Mouse (Mus musculus): ENCODE measurements around the gene Igfbp3. TPM values are rescaled to one million over a fixed set of nuclear protein-coding genes. Genes with fewer than 3 reads are reported as not detected.

The Igfbp3 gene
- polyA plus RNA-seq, 1 experiment from 2014 or later, result 25.3 TPM

DNA sequence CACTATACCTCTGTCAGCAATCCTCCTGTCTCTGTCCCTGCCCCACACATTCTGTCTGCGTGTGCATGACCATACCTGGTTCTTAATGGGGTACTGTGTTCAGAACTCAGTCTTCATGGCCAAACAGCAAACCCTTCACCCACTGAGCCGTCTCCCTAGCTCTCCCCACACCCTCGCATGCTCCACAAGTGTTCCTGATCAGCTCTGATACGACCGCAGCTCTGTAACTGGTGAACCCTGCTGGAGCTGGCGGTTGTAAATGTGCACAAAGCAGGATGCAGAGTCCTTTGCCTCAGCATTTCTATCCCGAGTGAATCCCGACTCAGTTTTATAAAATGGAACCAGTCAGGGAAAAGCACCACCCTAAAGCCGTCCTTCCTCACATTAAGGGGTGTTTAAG lies 9.9 kb downstream of the Igfbp3 start:
- Histone ChIP-seq H3K9me3 (replicated peaks) (no peaks in the 10 kb centered on the region), H3K36me3 (peaks cover 2% of the 10 kb centered on the region; the same call in 1 of the 2 replicates), H3K4me3 (replicated peaks) (no peak overlapping the region), H3K4me2 (no peak overlapping the region), H3K27ac (replicated peaks) (no peak overlapping the region), H3K27me3 (replicated peaks) (0 out of 2 replicates have a peak, but pooled peaks cover 5% of the 10 kb centered on the region), H3K4me1 (no peaks in the 10 kb centered on the region), H3K9ac (replicated peaks) (no peak overlapping the region)
- WGBS, result 87% methylated on average over 9 of the region's 9 CpGs
- ATAC-seq (ENCODE audit: low FRiP score), result no peak

DNA sequence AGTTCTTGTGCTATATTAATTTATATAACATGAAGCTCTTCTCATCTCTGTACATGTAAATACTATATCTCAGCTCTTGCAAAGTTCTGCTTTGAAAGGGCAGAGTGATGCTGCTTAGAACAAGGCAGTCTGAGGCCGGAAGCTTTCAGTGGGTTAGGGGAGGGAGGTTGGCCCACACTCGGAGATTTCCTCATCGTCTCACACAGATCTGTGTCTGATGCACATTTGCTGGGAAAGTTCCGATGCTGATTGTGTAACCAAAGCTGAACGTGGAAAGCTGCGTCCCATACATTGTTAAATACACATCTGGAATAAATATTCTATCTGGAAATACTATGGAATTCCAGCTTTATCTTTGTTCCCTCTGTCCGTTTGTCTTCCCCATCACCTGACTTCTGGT lies 11.5 kb downstream of the Igfbp3 start:
- no peak for ATAC-seq (ENCODE audit: low FRiP score)
- WGBS, result 86% methylated on average over 7 of the region's 7 CpGs
- H3K9me3 ChIP-seq (replicated peaks), result no peaks in the 10 kb centered on the region

DNA sequence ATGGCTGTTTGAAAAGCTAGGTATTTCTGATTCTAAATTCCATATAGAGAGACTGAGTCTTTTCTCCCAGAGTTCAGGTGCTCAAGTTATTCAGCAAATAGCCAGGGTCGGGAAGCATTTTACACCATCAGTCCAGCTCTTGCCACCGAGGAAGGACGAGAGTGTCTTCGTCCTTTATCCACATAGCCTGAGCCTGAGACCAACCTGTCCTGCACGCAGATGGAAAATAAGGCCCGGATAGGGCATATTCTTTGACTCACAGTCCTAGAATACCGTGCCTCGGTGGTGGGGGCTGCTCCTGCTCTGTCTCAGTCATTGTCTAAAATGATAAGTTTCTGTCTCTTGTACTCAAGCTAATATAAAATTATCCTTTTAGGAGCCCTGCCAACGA lies 13.3 kb downstream of the Igfbp3 start:
- Histone ChIP-seq H3K27ac (replicated peaks) (no peak overlapping the region), H3K4me1 (no peaks in the 10 kb centered on the region), H3K9me3 (replicated peaks) (no peaks in the 10 kb centered on the region), H3K36me3 (no peaks in the 10 kb centered on the region), H3K4me3 (replicated peaks) (no peak overlapping the region), H3K27me3 (replicated peaks) (0 out of 2 replicates have a peak, but pooled peaks cover 5% of the 10 kb centered on the region), H3K9ac (replicated peaks) (no peak overlapping the region), H3K4me2 (no peak overlapping the region)
- 81% methylated on average over 9 of the region's 9 CpGs for WGBS
- no peak for ATAC-seq (ENCODE audit: low FRiP score)

More for the DNA sequence above, 11.5 kb downstream of the Igfbp3 start:
- H3K4me2 ChIP-seq, result no peak overlapping the region
- no peaks in the 10 kb centered on the region for H3K4me1 ChIP-seq
- H3K9ac ChIP-seq (replicated peaks), result no peak overlapping the region
- peaks cover 2% of the 10 kb centered on the region; the same call in 1 of the 2 replicates for H3K36me3 ChIP-seq
- 0 out of 2 replicates have a peak, but pooled peaks cover 5% of the 10 kb centered on the region for H3K27me3 ChIP-seq (replicated peaks)
- no peak overlapping the region for H3K27ac ChIP-seq (replicated peaks)
- no peak overlapping the region for H3K4me3 ChIP-seq (replicated peaks)

DNA sequence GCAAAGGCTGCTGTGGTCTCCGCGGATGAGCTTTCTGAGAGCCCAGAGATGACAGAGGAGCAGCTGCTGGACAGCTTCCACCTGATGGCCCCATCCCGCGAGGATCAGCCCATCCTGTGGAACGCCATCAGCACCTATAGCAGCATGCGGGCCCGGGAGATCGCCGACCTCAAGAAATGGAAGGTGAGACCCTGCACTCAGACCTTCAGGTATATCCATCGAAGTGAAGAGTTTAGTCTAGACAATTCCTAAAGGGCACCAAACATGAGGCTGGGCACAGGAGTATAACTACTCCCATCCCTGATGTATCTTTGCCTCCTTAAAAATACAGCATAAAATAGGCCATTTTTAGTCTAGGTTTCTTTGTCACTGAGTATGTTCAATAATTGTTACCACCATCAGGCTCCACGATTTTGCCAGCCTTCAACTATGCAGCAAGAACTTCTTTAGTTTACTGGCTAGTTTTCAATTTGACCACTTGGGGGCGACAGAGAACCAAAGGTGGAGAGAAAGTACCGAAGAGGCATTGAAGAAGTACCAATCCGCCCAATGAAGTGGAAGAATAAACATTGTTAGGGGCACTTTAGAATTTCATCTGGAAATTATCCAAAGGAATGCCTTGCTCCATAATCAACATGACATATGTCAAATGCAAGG lies 13.9 kb downstream of the Igfbp3 start:
- Histone ChIP-seq H3K4me3 (replicated peaks) (no peak overlapping the region), H3K27ac (replicated peaks) (no peak overlapping the region), H3K9ac (replicated peaks) (no peak overlapping the region), H3K27me3 (replicated peaks) (0 out of 2 replicates have a peak, but pooled peaks cover 5% of the 10 kb centered on the region), H3K36me3 (no peaks in the 10 kb centered on the region), H3K4me2 (no peak overlapping the region), H3K4me1 (no peaks in the 10 kb centered on the region), H3K9me3 (replicated peaks) (no peaks in the 10 kb centered on the region)
- 53% methylated on average over 14 of the region's 14 CpGs for WGBS
- no peak for ATAC-seq (ENCODE audit: low FRiP score)

DNA sequence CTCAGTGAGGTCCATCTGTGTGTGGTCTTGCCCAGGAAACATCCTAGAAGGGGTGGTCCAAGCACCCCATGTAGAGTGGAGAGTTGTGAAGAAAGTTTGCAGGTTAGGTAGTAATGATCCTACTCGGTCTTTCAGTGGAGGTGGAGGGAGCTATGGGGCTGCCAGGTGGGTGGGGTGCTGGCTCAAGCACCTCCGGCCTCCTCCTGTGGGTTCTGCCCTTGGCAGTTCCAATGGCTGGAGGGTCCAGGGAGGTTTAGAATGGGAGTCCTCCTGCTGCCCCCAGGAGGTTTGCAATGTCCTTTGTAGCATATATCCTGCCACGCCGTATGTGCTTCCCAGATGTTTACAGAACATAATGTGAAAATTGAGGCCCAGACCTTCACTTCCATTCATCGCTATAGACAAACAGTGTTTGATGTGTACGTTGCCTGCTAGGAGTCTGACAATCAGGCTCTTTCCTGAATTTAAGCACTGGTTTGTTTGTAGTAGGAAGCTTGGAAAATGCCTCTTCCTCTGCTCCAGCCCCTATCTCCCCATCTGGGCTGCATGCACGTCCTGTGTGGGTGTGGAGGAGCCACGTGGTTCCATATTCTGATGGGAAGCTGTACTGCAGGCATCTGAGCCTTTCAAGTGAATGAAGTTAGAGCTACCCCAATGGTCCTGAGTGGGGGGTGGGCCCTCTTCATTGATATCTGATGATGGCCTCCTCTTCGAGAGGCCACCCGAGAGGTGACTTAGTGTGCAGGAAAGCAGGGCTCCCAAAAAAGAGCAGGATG lies 15.1 kb downstream of the Igfbp3 start:
- 89% methylated on average over 10 of the region's 10 CpGs for WGBS
- H3K27ac ChIP-seq (replicated peaks), result no peak overlapping the region
- no peaks in the 10 kb centered on the region for H3K36me3 ChIP-seq
- H3K4me3 ChIP-seq (replicated peaks), result no peak overlapping the region
- H3K9ac ChIP-seq (replicated peaks), result no peak overlapping the region
- H3K4me1 ChIP-seq, result no peaks in the 10 kb centered on the region
- H3K4me2 ChIP-seq, result no peak overlapping the region
- no peak for ATAC-seq (ENCODE audit: low FRiP score)
- H3K27me3 ChIP-seq (replicated peaks), result 0 out of 2 replicates have a peak, but pooled peaks cover 5% of the 10 kb centered on the region
- no peaks in the 10 kb centered on the region for H3K9me3 ChIP-seq (replicated peaks)

DNA sequence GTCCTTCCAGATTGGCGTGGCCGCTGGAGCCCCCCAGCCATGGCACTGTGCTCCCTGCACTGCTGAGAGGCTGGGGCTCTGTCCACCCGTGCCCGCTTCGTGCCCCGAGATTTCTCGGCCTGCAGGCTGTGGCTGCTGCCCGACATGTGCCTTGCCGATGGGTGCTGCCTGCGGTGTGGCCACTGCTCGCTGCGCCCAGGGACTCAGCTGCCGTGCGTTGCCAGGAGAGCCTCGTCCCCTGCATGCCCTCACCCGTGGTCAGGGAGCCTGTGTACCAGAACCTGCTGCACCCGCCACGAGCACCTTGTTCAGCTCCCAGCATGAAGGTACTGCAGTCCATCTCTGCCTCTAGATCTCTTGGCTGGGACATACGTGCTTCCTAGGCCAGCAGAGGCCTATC lies 15.7 kb downstream of the Igfbp3 start:
- H3K27ac ChIP-seq (replicated peaks), result no peak overlapping the region
- ATAC-seq (ENCODE audit: low FRiP score), result no peak
- H3K4me2 ChIP-seq, result no peak overlapping the region
- H3K36me3 ChIP-seq, result no peaks in the 10 kb centered on the region
- H3K9me3 ChIP-seq (replicated peaks), result no peaks in the 10 kb centered on the region
- 0 out of 2 replicates have a peak, but pooled peaks cover 5% of the 10 kb centered on the region for H3K27me3 ChIP-seq (replicated peaks)
- no peak overlapping the region for H3K4me3 ChIP-seq (replicated peaks)
- 91% methylated on average over 19 of the region's 19 CpGs for WGBS
- no peak overlapping the region for H3K9ac ChIP-seq (replicated peaks)
- no peaks in the 10 kb centered on the region for H3K4me1 ChIP-seq

DNA sequence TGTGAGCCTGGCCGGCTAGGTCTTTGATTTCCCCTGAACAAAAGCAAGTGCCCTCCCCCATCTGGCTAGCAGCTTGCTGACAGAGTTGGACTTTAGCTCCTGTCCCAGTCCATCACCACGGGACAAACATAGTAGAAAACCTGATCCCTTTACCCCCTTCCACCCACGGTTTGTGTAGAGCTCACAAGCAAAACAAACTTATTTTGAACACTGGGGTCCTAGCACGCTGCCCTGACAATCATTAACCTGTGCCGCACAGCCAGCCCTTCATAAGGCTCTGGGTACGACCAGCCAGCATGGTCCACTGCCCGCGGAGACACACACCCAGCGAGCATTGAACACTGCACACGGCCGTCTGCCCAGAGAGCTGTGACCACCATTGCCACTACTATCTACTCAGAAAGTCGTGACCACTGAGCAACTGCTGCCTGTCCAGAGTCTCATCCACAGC lies 16.2 kb downstream of the Igfbp3 start, which contains the start of gene Igfbp1:
Gene Igfbp1, plus strand, starts transcription at position 292 of the 451 bp plus-strand sequence.
- H3K27me3 ChIP-seq (replicated peaks), result 0 out of 2 replicates have a peak, but pooled peaks cover under 1% of the 10 kb centered on the region
- no peak for ATAC-seq (ENCODE audit: low FRiP score)
- H3K4me1 ChIP-seq, result no peaks in the 10 kb centered on the region
- no peak within 1 kb of the TSS for H3K4me2 ChIP-seq
- H3K9ac ChIP-seq (replicated peaks), result no peak within 1 kb of the TSS
- no peaks in the 10 kb centered on the region for H3K36me3 ChIP-seq
- 28% methylated on average over 12 of the region's 12 CpGs for WGBS
- no peaks in the 10 kb centered on the region for H3K9me3 ChIP-seq (replicated peaks)
- no peak within 1 kb of the TSS for H3K27ac ChIP-seq (replicated peaks)
- no peak within 1 kb of the TSS for H3K4me3 ChIP-seq (replicated peaks)

DNA sequence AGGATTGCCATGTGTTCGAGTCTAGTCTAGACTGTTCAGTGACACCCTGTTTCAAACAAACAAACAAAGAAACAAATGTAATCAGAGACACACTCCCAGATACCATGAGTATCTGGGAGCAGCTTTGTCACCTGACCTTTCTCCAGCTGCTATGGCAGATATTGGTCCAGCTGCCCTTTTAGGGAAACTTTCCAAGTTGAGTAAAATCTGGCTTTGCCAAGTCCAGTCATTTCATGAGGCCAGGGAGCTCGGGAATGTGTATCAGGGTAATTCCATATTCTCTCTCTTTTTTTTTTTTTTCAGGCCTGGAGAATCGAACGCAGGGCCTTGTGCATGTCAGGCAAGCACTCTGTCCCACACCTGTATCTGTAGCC lies 18.4 kb downstream of the Igfbp3 start:
- H3K4me1 ChIP-seq, result no peaks in the 10 kb centered on the region
- H3K4me3 ChIP-seq (replicated peaks), result no peak overlapping the region
- no peaks in the 10 kb centered on the region for H3K9me3 ChIP-seq (replicated peaks)
- ATAC-seq (ENCODE audit: low FRiP score), result no peak
- H3K9ac ChIP-seq (replicated peaks), result no peak overlapping the region
- H3K27me3 ChIP-seq (replicated peaks), result no peaks in the 10 kb centered on the region
- no peak overlapping the region for H3K27ac ChIP-seq (replicated peaks)
- no peaks in the 10 kb centered on the region for H3K36me3 ChIP-seq
- 90% methylated on average over 4 of the region's 4 CpGs for WGBS
- H3K4me2 ChIP-seq, result no peak overlapping the region

DNA sequence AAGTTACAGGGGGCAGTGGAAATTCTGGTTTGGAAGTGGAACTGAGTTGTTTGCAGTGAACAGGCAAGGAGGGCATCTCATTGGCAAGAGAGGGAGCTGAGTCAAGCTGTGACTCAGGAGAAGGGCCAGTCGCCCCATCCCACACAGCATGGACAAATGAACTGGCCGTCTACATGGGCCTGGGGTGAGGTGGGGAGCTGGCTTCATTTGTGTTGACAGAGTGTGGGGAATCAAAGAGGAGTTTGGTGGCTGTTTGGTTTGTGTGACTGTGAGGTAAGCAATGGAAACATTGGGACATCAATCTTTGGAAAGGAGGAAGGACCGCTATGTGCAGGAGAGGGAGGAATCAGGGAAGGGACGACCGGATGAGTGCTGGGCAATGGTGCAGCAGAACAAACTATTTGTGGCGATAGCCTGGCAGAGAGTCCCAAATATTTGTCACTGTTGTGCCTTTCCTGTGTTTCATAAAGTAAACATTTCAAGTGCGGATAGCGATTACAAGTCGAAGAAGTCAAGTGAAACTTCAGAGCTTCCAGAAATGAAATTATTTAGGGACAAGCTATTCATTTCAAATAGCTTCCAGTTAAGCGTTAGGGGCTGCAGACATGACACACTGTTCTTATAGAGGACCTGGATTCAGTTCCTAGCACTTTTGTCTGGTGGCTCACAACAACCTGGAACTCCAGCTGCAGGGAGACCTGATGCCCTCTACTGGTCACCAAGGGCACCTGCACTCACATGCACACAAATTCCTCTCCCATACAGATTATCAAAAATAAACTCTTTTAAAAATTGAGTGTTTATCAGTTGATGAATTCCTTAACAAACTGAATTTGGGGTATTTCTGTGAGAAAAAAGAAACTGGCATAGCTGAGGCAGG lies 19.1 kb downstream of the Igfbp3 start:
- H3K4me3 ChIP-seq (replicated peaks), result no peak overlapping the region
- H3K27ac ChIP-seq (replicated peaks), result no peak overlapping the region
- no peak overlapping the region for H3K4me2 ChIP-seq
- H3K9me3 ChIP-seq (replicated peaks), result no peaks in the 10 kb centered on the region
- no peak for ATAC-seq (ENCODE audit: low FRiP score)
- 94% methylated on average over 10 of the region's 10 CpGs for WGBS
- no peak overlapping the region for H3K9ac ChIP-seq (replicated peaks)
- H3K27me3 ChIP-seq (replicated peaks), result no peaks in the 10 kb centered on the region
- no peaks in the 10 kb centered on the region for H3K4me1 ChIP-seq
- no peaks in the 10 kb centered on the region for H3K36me3 ChIP-seq

DNA sequence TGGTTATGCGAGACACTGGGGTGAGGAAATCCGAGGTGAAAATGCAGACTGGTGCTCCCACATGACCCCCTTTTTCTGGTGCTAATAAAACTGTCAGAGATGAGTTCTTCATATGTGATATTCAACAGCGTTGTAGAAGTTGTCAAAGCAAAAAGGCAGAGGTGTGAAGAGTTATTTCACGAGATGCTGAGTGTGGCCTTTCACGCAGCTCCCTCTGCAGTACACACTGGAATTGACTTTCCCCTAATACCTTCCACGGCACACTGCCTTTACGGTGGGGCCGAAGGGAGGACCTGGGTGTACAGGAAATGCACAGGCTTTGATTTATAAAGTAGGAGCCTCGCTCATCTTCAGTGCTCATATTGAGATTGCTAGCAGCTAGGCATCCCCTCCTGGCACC lies 20.6 kb downstream of the Igfbp3 start:
- ATAC-seq (ENCODE audit: low FRiP score), result no peak
- Histone ChIP-seq H3K9me3 (replicated peaks) (no peaks in the 10 kb centered on the region), H3K9ac (replicated peaks) (no peak overlapping the region), H3K4me2 (no peak overlapping the region), H3K4me3 (replicated peaks) (no peak overlapping the region), H3K36me3 (no peaks in the 10 kb centered on the region), H3K27me3 (replicated peaks) (no peaks in the 10 kb centered on the region), H3K4me1 (no peaks in the 10 kb centered on the region), H3K27ac (replicated peaks) (no peak overlapping the region)
- WGBS, result 79% methylated on average over 9 of the region's 9 CpGs

DNA sequence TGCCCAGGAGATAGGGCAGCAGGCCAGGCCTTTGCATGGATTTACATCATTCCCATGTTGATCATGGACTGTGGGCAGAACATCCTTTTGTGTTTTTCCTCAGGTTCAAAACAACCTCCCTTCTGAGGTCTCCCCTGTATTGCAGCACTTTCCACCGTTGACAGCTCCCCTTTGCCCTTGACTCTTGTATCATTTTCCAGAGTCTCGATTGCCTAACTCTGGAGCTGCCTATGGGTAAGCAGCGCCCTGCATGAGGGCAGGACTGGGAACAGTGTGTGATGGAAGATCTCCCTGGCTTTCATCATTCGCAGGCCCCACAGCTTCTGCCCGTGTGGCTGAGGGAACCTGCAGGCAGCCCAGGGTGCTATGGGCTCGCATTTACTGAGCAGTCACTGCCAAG lies 21.0 kb downstream of the Igfbp3 start:
- no peaks in the 10 kb centered on the region for H3K9me3 ChIP-seq (replicated peaks)
- no peaks in the 10 kb centered on the region for H3K36me3 ChIP-seq
- H3K9ac ChIP-seq (replicated peaks), result no peak overlapping the region
- H3K4me3 ChIP-seq (replicated peaks), result no peak overlapping the region
- no peaks in the 10 kb centered on the region for H3K27me3 ChIP-seq (replicated peaks)
- H3K4me1 ChIP-seq, result no peaks in the 10 kb centered on the region
- H3K27ac ChIP-seq (replicated peaks), result no peak overlapping the region
- H3K4me2 ChIP-seq, result no peak overlapping the region
- WGBS, result 75% methylated on average over 6 of the region's 6 CpGs
- no peak for ATAC-seq (ENCODE audit: low FRiP score)

Data from neural tube, embryonic 15.5 days (tissue).